Mouse (Mus musculus) liver, postnatal 0 days (tissue): ENCODE results near the gene Fat3. TPM values are rescaled to one million over a fixed set of nuclear protein-coding genes. Genes with fewer than 3 reads are reported as not detected.

Experiments
- ATAC-seq: fragments of 200-750 bp; cut with Nextera tagmentation; 2 replicates; pipeline ENCODE4 v1.8.0; 2017; ENCODE audit warnings: mild to moderate bottlenecking, moderate library complexity
- DNase-seq: peaks from one replicate; pipeline ENCODE4 v3.0.0-alpha.2; 2016
- H3K27ac ChIP-seq: fragments of 300-500 bp; sonication (generic); 2 replicates; pipeline ENCODE4 v1.5.1; 2014; ENCODE audit warnings: antibody characterized with exemption, moderate library complexity, mild to moderate bottlenecking, low read depth
- H3K27me3 ChIP-seq: fragments of 300-500 bp; sonication (generic); 2 replicates; pipeline ENCODE4 v1.6.1; 2014; ENCODE audit warnings: low read length, control low read depth, mixed read lengths; ENCODE audit not compliant: insufficient read depth
- H3K36me3 ChIP-seq: fragments of 300-500 bp; sonication (generic); replicated peaks from 2 replicates; pipeline ENCODE4 v1.6.1; 2014; ENCODE audit warnings: mild to moderate bottlenecking, control low read depth, low read length, moderate library complexity, mixed read lengths; ENCODE audit not compliant: insufficient read depth
- H3K4me1 ChIP-seq: fragments of 300-500 bp; sonication (generic); 2 replicates; pipeline ENCODE4 v1.6.1; 2014; ENCODE audit warnings: antibody characterized with exemption, mild to moderate bottlenecking, control low read depth; ENCODE audit not compliant: insufficient read depth
- H3K4me2 ChIP-seq: fragments of 300-500 bp; sonication (generic); 2 replicates; pipeline ENCODE4 v1.6.1; 2014; ENCODE audit warnings: low read depth, mild to moderate bottlenecking, low read length, moderate library complexity, mixed read lengths
- H3K4me3 ChIP-seq: fragments of 300-500 bp; sonication (generic); 2 replicates; pipeline ENCODE4 v1.5.1; 2014; ENCODE audit warnings: low read depth, low read length
- H3K9ac ChIP-seq: fragments of 300-500 bp; sonication (generic); replicated peaks from 2 replicates; pipeline ENCODE4 v1.6.1; 2014; ENCODE audit warnings: mild to moderate bottlenecking, moderate library complexity
- H3K9me3 ChIP-seq: fragments of 300-500 bp; sonication (generic); 2 replicates; pipeline ENCODE4 v1.6.1; 2016; ENCODE audit warnings: mild to moderate bottlenecking, control low read depth, low read length, mixed read lengths
- CTCF ChIP-seq: sonication (generic); IDR thresholded peaks from 2 replicates; pipeline ENCODE4 v1.5.1; 2016; ENCODE audit warnings: antibody characterized with exemption, low read depth
- EP300 ChIP-seq: IDR thresholded peaks from 2 replicates; pipeline ENCODE4 v1.6.1; 2016; ENCODE audit warnings: antibody characterized with exemption, low read depth, mild to moderate bottlenecking
- WGBS: fragments of 180-500 bp; shearing (Covaris S2); extraction: QIAGEN DNeasy Blood & Tissue Kit; methylation state at CpG from one replicate; pipeline ENCODE4 v1.1.7; 2014; ENCODE audit not compliant: insufficient replicate concordance; 5-methylcytosine and 5-hydroxymethylcytosine counted together
- polyA plus RNA-seq: library from polyadenylated mRNA; unstranded; fragments of >200 nt; fragmentation: Nextera tagmentation; extraction: Ambion mirVana; gene quantifications from 2 replicates; pipeline ENCODE4 v1.2.1, GENCODE M21; 2015

Fat3 gene
- polyA plus RNA-seq, 1 experiment from 2014 or later: 0.02 TPM

DNA sequence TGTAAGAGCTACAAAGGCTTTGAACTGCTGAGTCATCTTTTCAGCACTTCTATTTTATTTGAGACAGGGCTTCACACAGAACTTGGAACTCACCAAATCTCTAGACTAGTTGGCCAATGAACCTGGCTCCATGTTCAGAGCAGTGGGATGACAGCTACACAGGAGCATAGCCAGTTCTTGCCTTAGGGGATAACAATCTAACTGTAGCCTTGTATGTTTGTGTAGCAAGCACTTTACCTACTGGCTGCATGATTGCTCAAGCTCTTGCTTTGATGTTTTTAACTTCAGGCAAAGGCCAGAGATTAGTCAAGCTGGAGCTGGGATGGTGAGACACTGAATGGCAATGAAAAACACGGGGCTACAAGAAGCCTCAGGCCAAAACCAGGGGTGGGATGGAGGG, 146.2 kb downstream of the Fat3 start:
- H3K27ac ChIP-seq: no peak overlapping the region
- no peaks in the 10 kb centered on the region for H3K36me3 ChIP-seq
- 21% methylated on average over 1 of the region's 1 CpGs for WGBS
- no peaks in the 10 kb centered on the region for H3K9me3 ChIP-seq
- H3K4me1 ChIP-seq: no peaks in the 10 kb centered on the region; the same call in 1 of the 2 replicates
- H3K27me3 ChIP-seq: no peaks in the 10 kb centered on the region
- no peak for DNase-seq
- TF ChIP-seq CTCF (no peak), EP300 (no peak)
- no peak overlapping the region for H3K9ac ChIP-seq
- no peak overlapping the region for H3K4me3 ChIP-seq
- ATAC-seq: peak; percentile 60
- no peak overlapping the region for H3K4me2 ChIP-seq

DNA sequence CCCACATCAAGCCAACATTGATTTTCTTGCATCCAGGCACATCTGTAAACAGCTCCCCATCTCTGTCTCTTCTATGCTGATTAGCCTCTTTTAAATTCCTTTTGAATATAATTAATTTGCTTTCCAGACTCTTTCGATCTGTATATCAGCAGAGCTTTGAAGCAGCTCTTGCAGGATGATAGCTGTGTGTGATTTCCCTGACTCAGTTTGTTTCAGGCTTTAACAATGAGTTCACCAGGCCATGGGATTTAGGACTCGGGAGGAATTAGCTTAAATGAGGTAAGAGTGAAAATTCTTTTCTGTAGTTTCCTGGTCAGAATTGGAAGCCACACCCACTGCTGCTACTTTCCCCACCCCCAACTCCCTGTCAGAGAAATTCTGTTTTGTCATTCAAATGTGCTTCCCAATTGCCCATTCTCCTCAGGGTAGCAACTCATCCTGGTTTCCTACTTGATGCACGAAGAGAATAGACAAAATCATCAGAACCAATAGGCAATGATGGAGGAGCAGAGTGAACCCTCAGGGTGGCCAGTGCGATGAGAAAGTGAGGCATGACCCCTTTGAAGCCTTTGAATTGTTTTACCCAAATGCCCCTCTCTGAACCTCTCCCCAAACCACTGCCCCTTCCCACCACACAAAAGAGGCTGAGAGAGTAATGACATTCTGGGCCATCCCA, 147.9 kb downstream of the Fat3 start:
- Histone ChIP-seq H3K9me3 (no peaks in the 10 kb centered on the region), H3K27me3 (no peaks in the 10 kb centered on the region), H3K9ac (no peak overlapping the region), H3K4me1 (no peaks in the 10 kb centered on the region; the same call in 1 of the 2 replicates), H3K36me3 (no peaks in the 10 kb centered on the region), H3K4me3 (no peak overlapping the region), H3K27ac (no peak overlapping the region), H3K4me2 (no peak overlapping the region)
- TF ChIP-seq CTCF (no peak), EP300 (no peak)
- WGBS: 41% methylated on average over 4 of the region's 4 CpGs
- ATAC-seq: no peak
- DNase-seq: no peak

DNA sequence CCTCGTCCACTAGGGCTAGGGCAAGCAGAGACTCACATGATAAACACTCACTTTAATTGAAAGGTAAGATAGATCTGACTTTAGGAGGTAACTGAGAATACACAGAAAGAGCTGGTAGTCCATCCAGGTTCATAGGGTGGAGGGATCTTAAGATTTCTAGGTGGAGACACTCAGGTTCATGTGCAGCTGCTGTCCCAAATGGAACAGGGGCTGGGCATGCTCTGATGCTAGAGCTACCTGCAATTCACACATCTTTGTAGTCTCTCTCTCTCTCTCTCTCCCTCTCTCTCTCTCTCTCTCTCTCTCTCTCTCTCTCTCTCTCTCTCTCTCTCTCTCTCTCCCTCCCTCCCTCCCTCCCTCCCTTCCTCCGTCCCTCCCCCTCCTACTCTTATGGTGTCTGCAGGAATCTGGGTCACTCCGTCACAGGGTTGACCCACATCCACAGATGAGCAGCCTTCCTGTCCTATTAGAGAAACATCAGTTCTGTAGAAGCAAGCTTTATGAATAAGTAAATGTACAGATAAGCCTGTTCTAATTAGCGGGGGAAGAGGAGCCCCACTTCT, 148.5 kb downstream of the Fat3 start:
- H3K36me3 ChIP-seq: no peaks in the 10 kb centered on the region
- DNase-seq (no peak), ATAC-seq (no peak)
- no peak overlapping the region for H3K4me3 ChIP-seq
- no peak overlapping the region for H3K4me2 ChIP-seq
- no peak for TF ChIP-seq EP300
- no peak for TF ChIP-seq CTCF
- no peak overlapping the region for H3K27ac ChIP-seq
- H3K9me3 ChIP-seq: no peaks in the 10 kb centered on the region
- H3K27me3 ChIP-seq: no peaks in the 10 kb centered on the region
- H3K9ac ChIP-seq: no peak overlapping the region
- no peaks in the 10 kb centered on the region; the same call in 1 of the 2 replicates for H3K4me1 ChIP-seq
- 48% methylated on average over 4 of the region's 4 CpGs for WGBS

DNA sequence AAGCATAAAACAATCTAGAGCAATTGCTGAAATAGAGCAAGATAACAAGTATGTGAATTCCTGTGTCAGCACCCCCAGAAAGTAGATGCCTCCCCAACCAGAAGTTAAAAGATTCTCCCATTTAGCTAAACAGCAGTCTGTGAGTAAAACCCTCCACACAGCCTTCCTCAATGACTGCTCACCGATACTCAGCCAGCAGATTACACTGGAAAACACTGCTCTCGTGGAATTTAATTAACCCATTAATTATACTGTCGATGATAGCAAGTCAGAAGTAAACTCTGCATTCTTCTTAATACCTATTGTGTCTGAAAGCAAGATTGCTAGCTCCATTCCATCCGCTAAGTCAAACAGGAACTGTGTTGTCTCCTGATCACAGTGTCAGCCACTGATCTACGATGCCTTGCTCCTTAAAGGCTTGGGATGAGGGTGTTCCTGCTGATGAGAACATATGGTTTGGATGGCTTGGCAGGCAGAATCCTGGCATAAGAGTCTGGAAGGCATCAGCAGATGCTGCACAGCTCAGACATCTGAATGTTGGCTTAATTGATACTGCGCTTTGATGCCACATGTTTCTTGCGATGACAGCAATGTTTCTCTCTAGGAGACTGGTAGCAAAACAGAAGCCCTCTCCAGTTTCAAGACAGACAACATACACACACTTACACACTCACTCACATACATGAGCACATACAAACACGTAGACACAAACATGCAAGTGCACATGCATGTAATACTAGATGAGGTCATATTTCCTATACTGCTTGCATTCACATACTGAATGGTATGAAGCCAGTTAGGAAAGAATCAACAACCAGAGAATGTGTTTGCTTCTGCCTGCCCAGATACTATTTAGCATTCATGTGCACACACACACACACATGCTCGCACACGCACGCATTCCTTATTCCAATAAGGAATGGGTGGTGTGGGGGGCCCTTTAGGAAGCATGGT, 155.9 kb downstream of the Fat3 start:
- Histone ChIP-seq H3K27me3 (no peaks in the 10 kb centered on the region), H3K4me3 (no peak overlapping the region), H3K4me1 (no peaks in the 10 kb centered on the region), H3K27ac (no peak overlapping the region), H3K36me3 (no peaks in the 10 kb centered on the region), H3K9ac (no peak overlapping the region), H3K9me3 (no peaks in the 10 kb centered on the region), H3K4me2 (no peak overlapping the region)
- no peak for ATAC-seq
- no peak for TF ChIP-seq EP300
- no peak for TF ChIP-seq CTCF
- WGBS: 72% methylated on average over 11 of the region's 11 CpGs
- DNase-seq: no peak

DNA sequence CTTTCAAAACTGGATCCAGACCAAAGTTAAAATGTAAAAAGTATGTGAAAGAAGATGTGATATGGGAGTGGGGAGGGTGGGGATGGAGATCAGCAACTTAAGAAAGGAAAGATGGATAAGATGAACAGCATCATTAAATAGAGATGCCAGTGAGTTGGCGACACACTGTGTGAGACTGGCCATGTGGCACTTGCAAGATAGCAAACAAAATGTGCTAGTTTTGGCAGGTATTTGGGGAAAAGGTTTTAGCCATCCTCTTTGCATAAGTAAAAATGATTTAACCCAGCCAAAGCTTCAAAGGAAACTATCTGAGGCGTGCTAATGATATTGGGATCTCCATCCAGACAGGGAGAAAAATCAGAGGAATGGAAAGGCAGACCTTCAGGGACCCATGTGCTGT, 157.9 kb downstream of the Fat3 start:
- DNase-seq (no peak), ATAC-seq (no peak)
- TF ChIP-seq EP300: no peak
- no peak for TF ChIP-seq CTCF
- H3K27ac ChIP-seq: no peak overlapping the region
- H3K4me2 ChIP-seq: no peak overlapping the region
- no peaks in the 10 kb centered on the region for H3K27me3 ChIP-seq
- WGBS: 62% methylated on average over 2 of the region's 2 CpGs
- no peak overlapping the region for H3K4me3 ChIP-seq
- no peaks in the 10 kb centered on the region for H3K36me3 ChIP-seq
- no peaks in the 10 kb centered on the region for H3K9me3 ChIP-seq
- no peak overlapping the region for H3K9ac ChIP-seq
- H3K4me1 ChIP-seq: no peaks in the 10 kb centered on the region

DNA sequence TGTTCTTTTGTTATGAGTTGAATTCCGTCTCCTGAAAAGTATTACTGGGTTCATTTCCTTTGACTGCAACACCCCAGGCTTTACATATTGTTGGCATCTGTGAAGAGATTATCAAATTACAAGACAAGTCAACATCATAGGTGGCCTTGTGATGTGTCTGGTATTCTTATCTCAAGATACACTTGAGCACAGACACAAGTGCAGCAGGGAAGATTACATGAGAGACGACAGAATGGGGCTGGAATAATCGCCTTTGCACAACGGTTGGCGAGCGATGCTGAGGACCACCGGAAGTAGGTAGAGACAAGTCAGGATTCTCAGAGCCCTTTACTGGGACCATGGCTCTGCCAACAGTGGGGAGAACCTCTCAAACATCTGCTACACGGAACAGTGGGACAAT, 158.5 kb downstream of the Fat3 start:
- Histone ChIP-seq H3K27ac (no peak overlapping the region), H3K4me2 (no peak overlapping the region), H3K27me3 (no peaks in the 10 kb centered on the region), H3K4me3 (no peak overlapping the region), H3K36me3 (no peaks in the 10 kb centered on the region), H3K9ac (no peak overlapping the region), H3K4me1 (no peaks in the 10 kb centered on the region), H3K9me3 (no peaks in the 10 kb centered on the region)
- no peak for ATAC-seq
- TF ChIP-seq CTCF: no peak
- TF ChIP-seq EP300: no peak
- 71% methylated on average over 8 of the region's 8 CpGs for WGBS
- no peak for DNase-seq
